Comparison of ENCODE assay signal across 21 mouse cellular contexts in the genomic region with DNA sequence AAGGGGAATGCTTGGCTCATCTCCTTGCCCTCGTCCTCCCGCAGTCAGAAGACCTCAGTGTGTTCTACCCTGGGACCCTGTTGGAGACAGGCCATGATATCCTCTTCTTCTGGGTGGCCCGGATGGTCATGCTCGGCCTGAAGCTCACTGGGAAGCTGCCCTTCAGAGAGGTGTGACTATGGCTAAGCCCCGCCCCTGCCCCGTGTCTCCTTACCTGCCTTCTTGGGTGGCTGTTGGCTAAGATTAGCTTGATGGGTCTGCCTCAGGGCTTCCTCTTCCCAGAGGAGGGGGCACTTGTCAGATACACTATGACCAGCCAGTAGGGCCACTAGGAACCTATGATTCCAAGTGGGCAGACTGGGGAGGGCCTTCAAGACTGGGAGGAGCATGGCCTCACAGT.
"Had no signal": no experiment of that assay in that cellular context is flagged by ENCODE, and none has a peak within 500 bp of the region (broad histone marks: within the 10 kb centered on the region; RNA-seq: fewer than 3 reads in every experiment).

No protein-coding gene starts in this region.

- H3K27me3 ChIP-seq: limb, embryonic 12.5 days; limb, embryonic 15.5 days; lung, embryonic 15.5 days; midbrain, embryonic 13.5 days; neural tube, embryonic 13.5 days had no signal

- H3K4me1 ChIP-seq: limb, embryonic 12.5 days; lung, embryonic 15.5 days; midbrain, embryonic 10.5 days had no signal

- H3K27ac ChIP-seq: left cerebral cortex, adult 2 months; limb, embryonic 12.5 days; limb, embryonic 15.5 days; liver, embryonic 14.5 days; lung, embryonic 15.5 days; midbrain, embryonic 10.5 days; midbrain, embryonic 13.5 days; neural tube, embryonic 13.5 days had no signal

- DNase-seq: kidney, adult 9 months; kidney, postnatal 25 days; layer of hippocampus, postnatal 36 days; lung, adult 18-20 months; lung, postnatal 10 days; lung, postnatal 36 days; retina, postnatal 1 day; right cerebral cortex, postnatal 25 days; thymus, adult 18-20 months; thymus, postnatal 36 days had no signal

- H3K4me3 ChIP-seq: left cerebral cortex, adult 2 months; limb, embryonic 12.5 days; limb, embryonic 15.5 days; lung, embryonic 15.5 days; megakaryocyte, embryonic 14.5 days; midbrain, embryonic 13.5 days; myocyte; neural tube, embryonic 13.5 days had no signal

- H3K9ac ChIP-seq: limb, embryonic 12.5 days; limb, embryonic 15.5 days; liver, embryonic 14.5 days; lung, embryonic 15.5 days; midbrain, embryonic 13.5 days; neural tube, embryonic 13.5 days had no signal

- H3K4me2 ChIP-seq: limb, embryonic 12.5 days; limb, embryonic 15.5 days; lung, embryonic 15.5 days; midbrain, embryonic 13.5 days; neural tube, embryonic 13.5 days had no signal

- ATAC-seq: midbrain, embryonic 13.5 days; midbrain, embryonic 16.5 days had no signal

- H3K9me3 ChIP-seq: limb, embryonic 12.5 days; limb, embryonic 15.5 days; lung, embryonic 15.5 days; megakaryocyte, embryonic 14.5 days; midbrain, embryonic 10.5 days; midbrain, embryonic 13.5 days; neural tube, embryonic 13.5 days had no signal
